Mouse (Mus musculus) adrenal gland (tissue): ENCODE data around the gene Ahdc1.

Source experiments
- intact Hi-C: fragments of 180-260 bp; cut with DNase I; formaldehyde crosslinking; loops from one replicate; pipeline ENCODE4 v1.15.1; 2025

Gene Ahdc1

DNA sequence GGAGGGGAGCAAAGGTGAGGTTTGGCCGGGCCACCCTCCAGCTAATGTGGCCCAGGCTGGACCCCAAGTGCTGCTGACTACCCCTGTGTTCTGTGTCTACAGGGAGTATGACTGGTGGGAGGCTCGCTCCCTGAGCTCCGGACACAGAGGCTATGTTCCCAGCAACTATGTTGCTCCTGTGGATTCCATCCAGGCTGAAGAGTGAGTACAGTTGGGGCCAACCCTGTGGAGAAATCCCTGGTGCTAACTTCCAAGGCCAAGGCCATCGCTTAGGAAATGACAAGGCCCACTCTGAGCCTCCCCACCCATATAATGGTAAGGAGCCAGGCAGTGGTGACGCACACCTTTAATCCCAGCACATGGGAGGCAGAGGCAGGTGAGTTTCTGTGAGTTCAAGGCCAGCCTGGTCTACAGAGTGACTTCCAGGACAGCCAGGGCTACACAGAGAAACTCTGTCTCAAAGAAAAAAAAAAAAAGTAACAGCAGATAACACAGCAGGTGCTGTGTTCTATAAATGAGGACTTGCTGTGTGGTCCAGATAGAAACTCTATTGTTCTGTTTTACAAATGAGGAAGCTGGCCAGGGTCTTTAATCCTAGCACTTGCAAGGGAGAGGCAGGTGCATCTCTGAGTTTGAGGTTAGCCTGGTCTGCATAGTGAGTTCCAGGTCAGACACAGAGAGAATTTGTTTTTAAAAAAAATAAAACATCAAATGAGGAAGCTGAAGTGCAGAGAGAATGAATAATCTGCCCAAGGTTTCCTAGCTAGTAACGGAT lies 22.3 kb upstream of the Ahdc1 start:
- intact Hi-C loops, result no loop called here

DNA sequence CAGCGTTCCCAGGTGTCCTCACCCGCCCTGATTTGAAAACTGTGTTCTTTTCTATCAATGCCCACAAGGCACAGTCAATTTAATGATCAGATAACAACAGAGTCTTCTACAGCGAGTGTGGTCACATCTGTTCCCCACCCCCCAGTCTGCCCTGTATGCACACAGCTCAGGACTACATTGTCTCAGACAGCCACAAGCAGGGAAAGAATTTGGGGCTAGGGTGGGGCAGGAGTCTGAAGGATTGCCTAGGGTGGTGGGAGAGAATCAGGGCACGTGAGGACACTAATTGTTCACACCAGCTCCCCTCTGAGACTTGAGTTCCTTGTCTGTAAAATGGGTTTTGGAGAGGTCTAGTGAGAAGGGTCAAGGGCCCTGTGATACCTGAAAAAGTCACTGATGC lies 17.5 kb upstream of the Ahdc1 start:
- intact Hi-C loops, result no loop called here

DNA sequence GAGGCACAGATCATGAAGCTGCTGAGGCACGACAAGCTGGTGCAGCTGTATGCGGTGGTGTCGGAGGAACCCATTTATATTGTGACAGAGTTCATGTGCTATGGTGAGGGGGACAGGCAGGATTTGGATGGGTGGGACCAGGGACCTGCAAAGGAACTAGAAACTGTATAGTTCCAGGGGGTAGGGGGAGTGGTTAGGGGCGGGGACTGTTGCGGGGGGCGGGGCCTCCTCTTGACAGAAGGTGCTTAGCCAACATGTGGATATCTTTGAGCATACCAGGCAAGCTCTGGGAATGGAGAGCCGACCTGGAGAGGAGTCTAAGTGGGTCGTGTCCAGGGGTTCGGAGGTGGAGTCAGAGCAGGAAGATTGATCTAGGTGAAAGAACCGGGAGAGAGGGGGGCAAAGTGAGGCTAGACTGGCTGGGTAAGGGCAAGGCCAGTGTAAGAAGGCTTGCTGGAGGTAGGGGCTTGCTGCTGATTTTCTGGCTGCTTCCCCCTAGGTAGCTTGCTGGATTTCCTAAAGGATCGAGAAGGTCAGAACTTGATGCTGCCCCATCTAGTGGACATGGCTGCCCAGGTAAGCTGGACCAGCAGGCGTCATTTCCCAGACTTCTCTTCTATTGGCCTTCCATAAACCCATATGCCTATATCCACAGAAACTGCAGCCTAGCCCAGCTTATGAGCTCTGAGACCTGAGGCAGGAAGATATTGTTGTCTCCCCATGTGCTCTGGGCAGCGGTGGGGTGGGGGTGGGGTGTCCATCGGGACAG lies 13.4 kb upstream of the Ahdc1 start:
- intact Hi-C loops, result no loop called here

DNA sequence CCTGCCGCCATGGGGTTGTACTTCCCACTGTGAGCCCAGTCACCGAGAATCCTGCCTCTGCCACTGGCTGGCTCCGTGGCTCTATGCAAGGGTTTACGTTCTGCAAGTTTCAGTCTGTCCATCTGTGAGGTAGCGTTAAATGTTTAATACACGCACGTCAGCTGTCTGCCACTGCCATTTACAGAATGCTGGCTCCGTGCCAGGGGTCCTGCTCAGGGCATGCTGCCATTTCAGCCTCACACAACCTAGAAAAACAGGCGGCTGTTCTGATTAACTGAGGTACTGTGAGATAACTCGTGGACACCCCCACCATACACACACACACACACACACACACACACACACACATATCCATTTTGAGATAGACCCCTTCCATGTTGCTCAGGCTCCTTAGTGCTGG lies 8.2 kb upstream of the Ahdc1 start:
- intact Hi-C loops, result loop anchor here (10.0 kb wide), 1 partner anchor 228 kb away; no protein-coding TSS in a partner anchor

DNA sequence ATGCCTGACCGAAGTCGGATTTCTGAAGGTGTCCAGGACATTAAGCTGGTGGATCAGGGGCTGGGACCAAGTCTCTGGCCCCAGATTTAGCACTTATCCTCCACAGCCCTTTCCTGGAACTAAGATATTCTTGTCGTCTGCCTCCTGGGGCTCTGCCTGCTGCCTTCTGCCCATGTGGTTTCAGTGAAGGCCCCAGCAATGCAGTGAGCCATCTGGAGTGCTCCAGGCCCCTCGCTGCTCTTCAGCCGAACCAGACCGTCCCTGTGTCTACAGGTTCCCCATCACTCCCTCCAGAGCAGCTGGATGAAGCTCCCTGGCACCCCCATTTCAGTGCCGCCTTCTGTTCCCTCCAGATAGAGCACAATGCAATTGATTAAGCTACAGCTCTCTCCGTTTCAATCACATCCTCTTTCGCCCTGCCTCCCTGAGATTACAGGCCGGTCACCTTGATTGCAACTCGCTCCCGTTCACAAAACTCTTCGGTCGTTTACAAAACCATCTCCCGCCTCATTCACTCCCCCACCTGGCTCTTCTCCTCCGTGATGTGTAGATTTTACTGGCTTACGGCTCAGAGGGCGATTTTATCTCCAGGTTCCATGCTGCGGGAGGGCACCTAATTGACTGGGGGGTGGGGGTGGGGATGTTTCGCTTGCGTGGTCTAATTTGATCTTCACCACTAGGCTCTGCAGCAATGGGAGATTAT lies 7.6 kb upstream of the Ahdc1 start:
- intact Hi-C loops, result loop anchor here (10.0 kb wide), 1 partner anchor 229 kb away; no protein-coding TSS in a partner anchor

DNA sequence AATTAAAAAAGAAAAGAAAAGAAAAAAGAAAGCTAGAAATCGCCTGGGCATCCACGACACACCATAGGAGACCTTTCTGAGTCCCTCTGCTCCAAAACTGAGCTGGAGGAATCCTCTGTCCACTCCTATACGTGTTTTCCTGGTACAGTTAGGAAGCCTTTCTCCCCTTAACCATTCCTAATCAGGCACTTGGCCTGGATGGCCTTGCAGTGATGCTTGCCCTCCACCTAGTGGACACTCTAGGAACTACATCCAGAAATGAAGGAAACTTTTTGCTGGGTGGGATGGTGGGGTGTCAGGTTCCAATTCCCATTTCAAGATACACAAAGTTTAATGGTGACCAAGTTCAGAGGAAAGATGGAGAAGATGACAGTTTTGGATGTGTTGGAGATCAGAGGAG lies 5.8 kb upstream of the Ahdc1 start:
- intact Hi-C loops, result loop anchor here (1.0 to 10.0 kb wide), 3 partner anchors 60 to 230 kb away; no protein-coding TSS in a partner anchor

DNA sequence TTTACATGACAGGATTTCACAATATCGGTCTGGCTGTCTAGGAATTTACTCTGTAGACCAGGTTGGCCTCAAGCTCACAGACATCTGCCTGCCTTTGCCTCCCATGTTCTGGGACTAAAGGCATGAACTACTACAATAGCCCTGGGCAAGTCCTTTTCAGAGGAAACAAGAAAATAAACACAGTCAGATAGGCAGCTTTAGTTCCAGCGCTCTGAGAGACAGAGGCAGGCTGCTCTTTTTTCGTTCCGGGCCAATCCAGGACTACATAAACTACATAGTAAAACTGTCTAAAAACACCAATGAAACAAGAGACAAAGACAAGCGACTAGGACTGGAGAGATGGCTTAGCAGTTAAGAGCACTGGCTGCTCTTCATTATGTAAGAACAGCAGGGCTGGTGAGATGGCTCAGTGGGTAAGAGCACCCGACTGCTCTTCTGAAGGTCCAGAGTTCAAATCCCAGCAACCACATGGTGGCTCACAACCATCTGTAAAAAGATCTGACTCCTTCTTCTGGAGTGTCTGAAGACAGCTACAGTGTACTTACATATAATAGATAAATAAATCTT lies 5.1 kb upstream of the Ahdc1 start:
- intact Hi-C loops, result loop anchor here (1.0 to 10.0 kb wide), 3 partner anchors 61 to 231 kb away; no protein-coding TSS in a partner anchor

DNA sequence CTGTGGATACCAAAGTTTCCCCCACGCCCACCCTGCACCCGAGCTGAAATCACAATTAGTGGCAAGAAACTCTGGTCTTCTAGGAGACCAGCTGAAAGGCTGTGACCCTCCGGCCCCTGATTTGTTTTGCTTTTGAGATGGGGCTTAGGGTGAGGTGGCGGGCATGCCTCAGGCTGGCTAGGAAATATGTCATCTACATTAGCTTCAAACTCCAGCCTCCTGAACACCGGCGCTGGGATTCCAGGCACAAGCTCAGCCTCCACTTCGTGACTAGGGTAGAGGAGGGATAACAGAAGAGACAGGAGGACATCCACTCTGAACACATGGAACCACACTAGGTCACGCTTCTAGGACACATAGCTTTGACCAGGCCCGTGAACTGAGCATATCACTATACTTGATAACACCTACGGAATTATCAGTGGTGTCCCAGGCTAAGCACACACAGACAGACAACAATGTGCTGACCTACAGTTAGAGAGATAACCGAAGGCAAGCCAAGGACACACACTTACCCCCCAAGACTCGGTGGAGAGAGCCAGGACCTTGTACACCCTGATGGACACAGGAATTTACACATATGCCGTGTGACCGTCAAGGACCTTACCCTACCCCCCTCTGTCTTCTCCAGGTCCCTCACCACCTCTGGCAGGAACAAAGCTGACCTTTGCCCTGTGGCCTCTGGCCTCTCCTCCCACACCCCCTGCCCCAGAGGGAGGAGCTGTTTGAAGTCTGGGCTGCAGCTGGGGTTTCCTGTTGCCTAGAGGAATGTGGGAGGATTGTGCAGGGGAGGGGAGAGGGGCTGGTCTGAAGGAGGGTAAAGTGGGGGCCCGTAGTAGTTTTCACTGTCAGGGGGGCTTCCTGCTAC lies 3.3 kb upstream of the Ahdc1 start:
- intact Hi-C loops, result loop anchor here (2.0 to 10.0 kb wide), 3 partner anchors 190 to 289 kb away; no protein-coding TSS in a partner anchor

DNA sequence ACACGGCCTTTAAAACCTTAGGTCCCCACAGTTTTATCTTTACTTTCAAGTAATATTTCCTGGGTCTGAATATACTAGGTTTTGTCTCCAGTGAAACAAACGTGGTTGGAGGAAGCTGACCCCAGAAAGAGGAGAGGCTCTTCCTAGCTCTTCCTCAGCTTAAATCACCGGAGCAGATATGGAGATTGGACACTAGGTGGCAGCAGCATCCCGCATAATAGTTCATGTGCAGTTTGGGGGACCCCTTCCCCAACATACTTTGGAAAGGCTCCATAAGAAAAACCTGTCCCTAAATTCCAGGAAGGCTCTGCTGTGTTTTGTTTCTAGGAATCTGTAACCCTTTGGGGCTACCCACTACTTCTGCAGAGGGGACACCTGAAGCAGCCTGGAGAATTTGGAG lies 1.9 kb upstream of the Ahdc1 start:
- intact Hi-C loops, result loop anchor here (2.0 to 10.0 kb wide), 3 partner anchors 188 to 288 kb away; no protein-coding TSS in a partner anchor

DNA sequence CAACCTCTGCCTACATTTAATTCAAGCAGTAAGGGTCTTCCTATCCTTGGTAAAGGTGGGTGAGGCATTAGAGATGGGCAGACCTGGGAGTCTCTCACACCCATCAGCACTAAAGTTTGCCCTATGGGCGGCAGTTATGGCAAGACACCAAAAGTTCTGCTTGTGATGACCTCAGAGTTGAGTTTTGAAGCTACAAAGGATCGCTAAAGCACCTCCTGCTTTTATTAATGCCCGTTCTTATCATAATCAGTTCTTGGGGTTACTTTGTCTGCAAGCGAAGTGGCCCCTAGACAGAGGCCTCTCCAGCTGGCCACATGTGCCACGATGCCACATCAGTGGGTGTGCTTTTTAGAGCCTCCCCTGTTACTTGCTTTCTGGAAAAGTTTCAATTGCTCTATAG lies 1.4 kb upstream of the Ahdc1 start:
- intact Hi-C loops, result loop anchor here (2.0 to 10.0 kb wide), 3 partner anchors 188 to 287 kb away; no protein-coding TSS in a partner anchor

DNA sequence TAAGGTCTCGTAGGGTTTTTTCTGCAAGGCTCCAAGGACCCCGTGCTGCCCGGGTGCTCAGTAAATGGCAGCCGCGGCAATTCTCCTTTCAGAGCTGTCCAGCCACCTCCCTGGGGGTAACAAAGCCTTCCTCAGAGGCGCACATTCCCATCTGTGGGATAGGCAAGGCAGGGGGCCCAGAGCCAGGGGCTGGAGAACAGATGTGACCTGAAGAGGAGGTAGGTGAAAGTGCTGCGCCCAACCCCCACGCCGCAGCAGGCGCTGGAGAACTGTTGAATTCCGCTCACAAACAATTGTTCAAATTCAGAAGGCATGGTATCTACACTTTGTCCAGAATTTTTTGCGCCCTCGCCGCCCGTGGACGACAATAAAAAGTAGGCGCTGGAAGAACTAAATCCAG lies 449 bp upstream of the Ahdc1 start:
- intact Hi-C loops, result no loop called here

DNA sequence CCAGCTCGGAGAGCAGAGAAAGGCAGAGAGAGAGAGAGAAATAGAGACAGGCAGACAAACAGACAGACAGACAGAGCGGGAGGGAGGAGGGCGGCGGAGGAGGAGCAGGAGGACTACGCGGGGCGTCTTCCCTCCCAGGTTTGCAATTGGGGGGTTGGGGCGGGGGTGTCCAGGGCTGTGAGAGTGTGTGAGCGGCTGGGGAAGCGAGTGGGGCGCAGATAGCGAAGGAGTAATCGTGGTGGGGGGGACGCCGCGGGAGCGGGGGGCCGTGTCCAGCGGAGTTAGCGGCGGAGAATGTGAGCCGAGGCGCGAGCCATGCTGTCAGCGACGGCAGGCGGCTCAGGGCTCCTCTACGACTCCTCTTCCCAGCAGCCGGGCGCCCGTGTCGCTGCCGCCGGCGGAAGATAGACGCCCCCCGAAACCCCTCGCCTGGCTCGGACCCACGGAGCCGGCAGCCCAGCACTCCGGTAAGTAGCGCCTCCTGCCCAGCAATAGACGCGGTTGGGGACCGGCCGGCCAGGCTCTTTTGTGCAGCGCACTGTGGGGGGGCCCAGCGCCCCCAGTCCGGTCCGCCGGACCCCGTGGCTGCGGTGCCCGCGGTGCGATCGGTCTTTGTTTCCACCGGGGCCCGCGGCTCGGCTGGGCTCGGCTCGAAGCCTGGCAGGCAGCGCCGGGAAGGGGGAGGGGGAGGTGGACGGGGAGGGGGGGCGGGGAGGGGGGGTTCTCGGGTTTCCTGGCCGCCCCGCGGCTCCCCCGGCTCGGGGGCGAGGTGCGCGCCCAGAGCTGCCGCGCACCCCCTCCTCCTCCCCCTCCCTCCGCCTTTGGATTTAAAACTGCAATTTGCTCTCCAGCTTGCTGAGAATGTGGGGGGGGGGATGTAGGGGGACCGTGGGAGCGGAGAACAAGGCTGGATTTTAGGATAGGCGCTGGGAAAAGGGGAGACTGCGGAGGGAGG lies 1.0 kb downstream of the Ahdc1 start:
- intact Hi-C loops, result loop anchor here (1.0 kb wide), 1 partner anchor 44 kb away; no protein-coding TSS in a partner anchor

DNA sequence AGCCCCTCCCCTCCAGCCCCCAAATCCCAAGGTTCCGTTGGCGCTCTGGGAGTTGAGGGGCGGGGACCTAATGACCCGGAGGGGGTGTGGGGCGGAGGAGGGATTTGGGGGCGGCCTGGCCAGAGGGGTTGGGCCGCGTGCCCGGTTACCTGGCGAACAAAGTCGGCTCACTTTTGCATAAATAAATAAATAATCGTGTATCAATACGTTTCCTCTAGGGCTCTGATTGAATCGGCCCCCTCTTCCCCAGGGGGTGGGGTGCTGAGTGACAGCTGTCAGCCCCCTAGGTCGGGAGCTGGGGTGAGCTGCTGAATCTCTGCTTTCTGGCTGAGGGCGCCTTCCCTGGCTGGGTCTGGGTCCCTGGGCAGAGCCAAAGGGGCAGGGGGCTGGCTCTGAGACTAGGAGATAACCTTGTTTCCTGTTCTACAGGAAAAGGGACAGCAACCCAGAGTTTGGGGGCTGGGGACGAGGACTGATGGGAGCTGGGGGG lies 1.8 kb downstream of the Ahdc1 start:
- intact Hi-C loops, result loop anchor here (1.0 kb wide), 1 partner anchor 43 kb away; no protein-coding TSS in a partner anchor

DNA sequence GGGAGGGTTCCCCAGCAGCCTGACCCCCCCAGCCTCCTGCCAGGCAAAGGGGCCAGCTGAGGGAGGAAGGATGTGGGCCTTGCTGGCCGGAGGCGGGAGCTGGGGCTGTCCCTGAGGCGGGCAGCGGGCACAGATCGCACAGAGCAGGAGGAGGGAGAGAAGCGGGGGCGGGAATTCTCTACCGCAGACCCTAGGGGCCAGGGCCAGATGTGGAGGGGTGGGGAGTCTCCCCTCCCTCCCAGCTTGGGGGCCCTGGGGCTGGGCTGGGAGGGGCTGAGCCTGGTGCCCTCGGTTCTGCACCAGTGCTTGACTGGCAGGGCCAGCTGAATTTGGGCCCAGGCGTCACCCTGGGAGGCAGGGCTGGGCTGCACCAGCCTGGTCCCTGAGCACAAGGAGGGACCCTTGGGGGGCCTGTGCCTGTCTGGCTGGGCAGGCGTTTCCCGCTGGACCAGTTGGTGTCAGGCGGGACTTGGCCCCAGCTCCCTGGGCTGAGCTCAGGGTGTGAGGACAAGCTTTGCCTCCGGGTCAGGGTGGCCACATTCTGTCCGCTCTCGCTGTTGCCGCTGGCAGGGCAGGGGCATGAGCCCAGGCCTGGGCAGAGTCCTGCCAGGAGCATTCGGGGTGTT lies 2.3 kb downstream of the Ahdc1 start:
- intact Hi-C loops, result no loop called here

DNA sequence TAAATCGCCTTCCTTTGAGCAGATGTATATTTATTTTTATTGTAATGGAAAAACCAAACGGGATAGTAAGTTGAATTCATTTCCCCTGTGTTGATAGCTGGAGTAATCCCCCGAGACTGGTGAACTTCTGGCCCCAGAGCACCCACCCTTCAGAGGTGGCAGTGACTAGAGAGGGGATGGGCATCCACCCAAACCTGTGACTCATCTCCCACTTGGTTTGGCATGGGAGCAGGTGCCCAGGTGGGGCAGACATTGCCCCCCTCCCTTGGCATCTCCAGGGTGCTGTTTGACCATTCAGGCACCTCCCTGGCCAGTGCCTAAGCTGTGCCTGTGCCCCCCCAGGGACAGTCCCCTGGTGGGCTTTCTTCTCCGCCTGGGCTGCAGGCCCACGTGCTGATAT lies 3.0 kb downstream of the Ahdc1 start:
- intact Hi-C loops, result no loop called here

DNA sequence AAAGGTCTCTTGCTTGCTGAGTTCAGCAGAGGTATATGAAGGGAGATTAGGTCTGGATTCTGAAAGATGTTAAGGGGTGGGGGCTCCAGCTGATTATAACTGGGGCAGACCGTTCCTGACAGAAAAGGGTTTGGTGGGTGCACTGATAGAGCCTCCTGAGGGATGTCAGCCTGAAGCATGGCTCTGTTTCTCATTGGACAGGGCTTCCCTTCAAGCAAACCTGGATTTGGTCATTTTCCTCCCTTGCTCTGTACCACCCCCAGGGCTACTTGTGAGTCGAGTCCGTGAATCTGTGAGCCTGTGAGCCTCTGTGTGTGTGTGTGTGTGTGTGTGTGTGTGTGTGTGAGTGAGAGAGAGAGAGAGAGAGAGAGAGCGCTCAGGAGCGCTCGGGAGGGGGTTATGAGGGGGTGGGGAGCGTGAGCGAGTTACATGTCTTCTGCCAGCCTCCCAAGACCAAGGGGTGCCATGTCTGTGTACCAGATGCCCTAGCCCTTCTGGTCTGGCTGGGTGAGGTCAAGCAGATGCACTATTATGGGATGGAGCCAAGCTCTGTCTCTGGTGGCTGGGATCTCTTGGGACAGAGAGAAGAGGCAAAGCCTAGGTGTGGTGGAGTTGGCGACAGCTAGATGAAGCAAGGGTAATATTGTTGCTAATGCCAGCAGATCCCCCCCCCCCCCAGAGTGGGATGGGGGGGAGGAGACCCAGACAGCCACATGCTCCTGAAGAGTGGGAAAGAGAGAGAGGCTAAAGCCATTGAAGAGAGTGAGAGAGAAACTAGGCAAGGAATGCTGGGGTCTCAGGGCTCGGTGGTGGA lies 4.0 kb downstream of the Ahdc1 start:
- intact Hi-C loops, result no loop called here
